Mouse (Mus musculus) ES-Bruce4 (cell line): ENCODE results near the gene Mb.

Experiments
- CTCF ChIP-seq: IDR thresholded peaks from one replicate; pipeline ENCODE4 v1.8.1; 2011; ENCODE audit warnings: low read depth, low read length
- EP300 ChIP-seq: IDR thresholded peaks from 2 replicates; pipeline ENCODE4 v1.6.1; 2011; ENCODE audit warnings: low read depth, low read length; ENCODE audit not compliant: insufficient read depth

GRCm38 (mm10) chr15:77056791-77057051 lies 6.3 kb upstream of the Mb start:
- no peak for TF ChIP-seq EP300
- no peak for TF ChIP-seq CTCF
